9 mouse cellular contexts compared by ENCODE assay signal in genomic region chrX:136666762-136667464, GRCm38 (mm10). TPM values are rescaled to one million over a fixed set of nuclear protein-coding genes. Genes with fewer than 3 reads are reported as not detected.
DNase-seq lines count a peak whose midpoint lies in the region; ATAC-seq lines count a peak whose summit lies in the region.
"Not testable (repeated sequence)": the region's sequence is repeated elsewhere in the genome, so short reads cannot be mapped to it uniquely, and the experiment has no call there.
"Had no signal": no experiment of that assay in that cellular context is flagged by ENCODE, and none has a peak within 500 bp of the region (broad histone marks: within the 10 kb centered on the region; RNA-seq: fewer than 3 reads in every experiment).

No protein-coding gene starts in this region.

- peak; percentile 71 for ATAC-seq in forebrain, embryonic 11.5 days (replicated peaks; ENCODE audit: low FRiP score)
- ATAC-seq in heart, embryonic 15.5 days (replicated peaks; ENCODE audit: insufficient number of reproducible peaks, insufficient read depth, low FRiP score, low read depth): not testable (repeated sequence)
- ATAC-seq in kidney, embryonic 16.5 days (ENCODE audit: low FRiP score, low TSS enrichment): peak; percentile 79
- ATAC-seq in limb, embryonic 12.5 days (ENCODE audit: insufficient number of reproducible peaks, insufficient read depth, low FRiP score, low TSS enrichment, low read depth): peak; percentile 26; the same call in 1 of the 2 replicates
- peak; percentile 80 for ATAC-seq in midbrain, embryonic 12.5 days (ENCODE audit: low FRiP score, low read depth)

- peak overlapping the region; percentile 33 for H3K9ac ChIP-seq in forebrain, embryonic 11.5 days (ENCODE audit: low read length)
- not testable (repeated sequence) for H3K9ac ChIP-seq in heart, embryonic 15.5 days
- peak overlapping the region; percentile 59; the same call in 1 of the 2 replicates for H3K9ac ChIP-seq in kidney, embryonic 16.5 days (replicated peaks; ENCODE audit: low read length)
- H3K9ac ChIP-seq in limb, embryonic 12.5 days (replicated peaks): peak overlapping the region; percentile 57
- H3K9ac ChIP-seq in midbrain, embryonic 12.5 days (replicated peaks): peak overlapping the region; percentile 61

- not testable (repeated sequence) for H3K36me3 ChIP-seq in forebrain, embryonic 11.5 days (ENCODE audit: control insufficient read depth, insufficient read depth, low read length); heart, embryonic 15.5 days; kidney, embryonic 16.5 days (ENCODE audit: insufficient read depth, low read length); limb, embryonic 12.5 days; midbrain, embryonic 12.5 days

- peak overlapping the region; percentile 62 for H3K4me2 ChIP-seq in forebrain, embryonic 11.5 days (ENCODE audit: low read depth, low read length, severe bottlenecking)
- H3K4me2 ChIP-seq in heart, embryonic 15.5 days: peak overlapping the region; percentile 67
- H3K4me2 ChIP-seq in kidney, embryonic 16.5 days (replicated peaks; ENCODE audit: low read depth, low read length): peak overlapping the region; percentile 61
- H3K4me2 ChIP-seq in limb, embryonic 12.5 days: peak overlapping the region; percentile 62
- peak overlapping the region; percentile 59 for H3K4me2 ChIP-seq in midbrain, embryonic 12.5 days (replicated peaks)

- not testable (repeated sequence) for H3K27me3 ChIP-seq in forebrain, embryonic 11.5 days (ENCODE audit: control insufficient read depth, insufficient read depth, low read length); heart, embryonic 15.5 days; midbrain, embryonic 12.5 days
- H3K27me3 ChIP-seq in kidney, embryonic 16.5 days (ENCODE audit: insufficient read depth, low read length): peaks cover 12% of the 10 kb centered on the region; the same call in 1 of the 2 replicates
- peaks cover 31% of the 10 kb centered on the region for H3K27me3 ChIP-seq in limb, embryonic 12.5 days

- H3K27ac ChIP-seq in forebrain, embryonic 11.5 days (ENCODE audit: low read depth, low read length); heart, embryonic 15.5 days; kidney, embryonic 16.5 days (ENCODE audit: low read length); limb, embryonic 12.5 days; midbrain, embryonic 12.5 days (replicated peaks): not testable (repeated sequence)

- not testable (repeated sequence) for H3K9me3 ChIP-seq in forebrain, embryonic 11.5 days (ENCODE audit: control insufficient read depth, low read length); heart, embryonic 15.5 days (replicated peaks); kidney, embryonic 16.5 days (ENCODE audit: low read length); limb, embryonic 12.5 days; midbrain, embryonic 12.5 days

- 20% methylated on average over 18 of the region's 24 CpGs for WGBS in forebrain, embryonic 11.5 days
- 13% methylated on average over 24 of the region's 24 CpGs for WGBS in heart, embryonic 15.5 days
- 35% methylated on average over 23 of the region's 24 CpGs for WGBS in kidney, embryonic 16.5 days
- whole genome bisulfite sequencing in limb, embryonic 12.5 days: 18% methylated on average over 23 of the region's 24 CpGs
- WGBS in midbrain, embryonic 12.5 days: 21% methylated on average over 20 of the region's 24 CpGs

- peak overlapping the region; percentile 42 for H3K4me3 ChIP-seq in forebrain, embryonic 11.5 days (ENCODE audit: low read depth, low read length)
- peak overlapping the region; percentile 49 for H3K4me3 ChIP-seq in heart, embryonic 15.5 days
- peak overlapping the region; percentile 48 for H3K4me3 ChIP-seq in kidney, embryonic 16.5 days (ENCODE audit: low read length)
- peak overlapping the region; percentile 49 for H3K4me3 ChIP-seq in limb, embryonic 12.5 days (replicated peaks)
- peak overlapping the region; percentile 49 for H3K4me3 ChIP-seq in midbrain, embryonic 12.5 days

- peak; percentile 14 for DNase-seq in ZHBTc4 (ENCODE audit: low read depth, low spot score)
- DNase-seq in cerebellum, postnatal 10 days: peak; percentile 64 to 69
- DNase-seq in forebrain, embryonic 11.5 days (ENCODE audit: low spot score): peak; percentile 47
- peak; percentile 38 to 42 for DNase-seq in right cerebral cortex, postnatal 10 days (ENCODE audit: low spot score in 2 of 2)

- H3K4me1 ChIP-seq in forebrain, embryonic 11.5 days (replicated peaks; ENCODE audit: control insufficient read depth, insufficient read depth, low read length); heart, embryonic 15.5 days (replicated peaks); kidney, embryonic 16.5 days (ENCODE audit: insufficient read depth, low read length); limb, embryonic 12.5 days (replicated peaks); midbrain, embryonic 12.5 days: not testable (repeated sequence)

RNA-seq across cellular contexts. Expression of gene Tceal1, which starts 40.9 kb away (rescaled TPM):
- polyA plus RNA-seq in forebrain, embryonic 11.5 days (2014; fragmentation: Nextera tagmentation; extraction: Ambion mirVana): 9.7 and 11.2 TPM in 2 replicates
- 9.0 and 10.6 TPM in 2 replicates for polyA plus RNA-seq in heart, embryonic 15.5 days (2015; fragmentation: Nextera tagmentation; extraction: Ambion mirVana)
- 9.7 and 10.9 TPM in 2 replicates for polyA plus RNA-seq in kidney, embryonic 16.5 days (2015; fragmentation: Nextera tagmentation; extraction: Ambion mirVana)
- polyA plus RNA-seq in limb, embryonic 12.5 days (2016; fragmentation: Nextera tagmentation; extraction: Ambion mirVana): 9.9 and 10.2 TPM in 2 replicates
- polyA plus RNA-seq in midbrain, embryonic 12.5 days (2016; fragmentation: Nextera tagmentation; extraction: Ambion mirVana): 12.2 and 12.4 TPM in 2 replicates
- polyA plus RNA-seq: erythroblast, embryonic 14.5 days had no signal

Comparison
In these comparisons a context has a peak if more than half of its experiments do, and no peak if none do; other contexts are left out.
1. DNase-seq: peak in every context shown above with its lines; median percentile 66 in cerebellum, postnatal 10 days; 47 in forebrain, embryonic 11.5 days; 40 in right cerebral cortex, postnatal 10 days; 14 in ZHBTc4.